Mouse (Mus musculus): ENCODE measurements around the gene Gng7.

GRCm38 (mm10) chr10:81027331-81027730 is 12.6 kb upstream of the Gng7 start:
- no peak for TF ChIP-seq CTCF (IDR thresholded peaks at IDR 0.05; ENCODE audit: insufficient read depth, low read depth, low read length)
- TF ChIP-seq POLR2A (IDR thresholded peaks at IDR 0.05; ENCODE audit: insufficient read depth, low read depth, low read length): no peak

All from olfactory bulb, adult 2 months (tissue).